Mouse (Mus musculus) spleen, postnatal 14 days (tissue): Measurements from ENCODE around the gene Rpa2.
"Not testable (repeated sequence)": the region's sequence is repeated elsewhere in the genome, so short reads cannot be mapped to it uniquely, and the experiment has no call there.

Experiments used
- DNase-seq, 2 experiments: peaks; one replicate each; pipeline ENCODE4 v3.0.0; 2021 to 2022; ENCODE audit warnings: low spot score in 2 of 2

The Rpa2 gene

GRCm38 (mm10) chr4:132767914-132768876 lies at the start of gene Rpa2:
Gene Rpa2 (plus strand): TSS chr4:132768332.
- DNase-seq: peak; percentile 95 to 96

GRCm38 (mm10) chr4:132728233-132728632 lies 39.9 kb upstream of the Rpa2 start:
- no peak for DNase-seq

- no peak for DNase-seq
Measured at GRCm38 (mm10) chr4:132731616-132732015, 36.5 kb upstream of the Rpa2 start.

GRCm38 (mm10) chr4:132732148-132732684 lies 35.9 kb upstream of the Rpa2 start, which contains the start of gene Xkr8:
Gene Xkr8 (minus strand): TSS chr4:132732546.
- peak; percentile 83 to 87 for DNase-seq

- no peak for DNase-seq
Measured at GRCm38 (mm10) chr4:132733071-132733770, 34.9 kb upstream of the Rpa2 start.

GRCm38 (mm10) chr4:132734766-132735165 lies 33.4 kb upstream of the Rpa2 start:
- DNase-seq: no peak

- DNase-seq: no peak
Measured at GRCm38 (mm10) chr4:132735389-132735788, 32.7 kb upstream of the Rpa2 start.

GRCm38 (mm10) chr4:132735894-132736293 lies 32.2 kb upstream of the Rpa2 start:
- no peak for DNase-seq

GRCm38 (mm10) chr4:132737154-132737553 lies 31.0 kb upstream of the Rpa2 start:
- not testable (repeated sequence) for DNase-seq

GRCm38 (mm10) chr4:132741491-132741890 lies 26.6 kb upstream of the Rpa2 start:
- DNase-seq: no peak

- no peak for DNase-seq
Measured at GRCm38 (mm10) chr4:132743992-132744911, 23.9 kb upstream of the Rpa2 start.

GRCm38 (mm10) chr4:132746911-132747517 lies 21.1 kb upstream of the Rpa2 start:
- DNase-seq: no peak

- peak in 1 of 2 experiments; percentile 22 for DNase-seq
Measured at GRCm38 (mm10) chr4:132747664-132748259, 20.4 kb upstream of the Rpa2 start.

- DNase-seq: no peak
Measured at GRCm38 (mm10) chr4:132748778-132749177, 19.4 kb upstream of the Rpa2 start.

- DNase-seq: no peak
Measured at GRCm38 (mm10) chr4:132749258-132749982, 18.7 kb upstream of the Rpa2 start.

GRCm38 (mm10) chr4:132752992-132753391 lies 15.1 kb upstream of the Rpa2 start:
- DNase-seq: no peak

GRCm38 (mm10) chr4:132756974-132757373 lies 11.2 kb upstream of the Rpa2 start, which contains the start of gene Smpdl3b:
Gene Smpdl3b (minus strand): TSS chr4:132757252.
- no peak for DNase-seq

GRCm38 (mm10) chr4:132757633-132758351 lies 10.3 kb upstream of the Rpa2 start:
- no peak for DNase-seq

GRCm38 (mm10) chr4:132760296-132760695 lies 7.8 kb upstream of the Rpa2 start:
- DNase-seq: no peak
